Mouse (Mus musculus): Measurements from ENCODE around the gene Slc27a4.

GRCm38 (mm10) chr2:29858748-29859473 is 56.5 kb downstream of the Slc27a4 start:
- TF ChIP-seq CTCF (IDR thresholded peaks at IDR 0.05; ENCODE audit: extremely low read depth, insufficient read depth, insufficient read length, insufficient replicate concordance) (peak; percentile 29; the same call in 1 of the 2 replicates), POLR2A (IDR thresholded peaks at IDR 0.05; ENCODE audit: low read depth, low read length) (no peak)

All from spleen, adult 2 months (tissue).